Mouse (Mus musculus) CH12.LX (cell line): ENCODE data around the gene Olfr1359.

Experiments
- CHD1 ChIP-seq: IDR thresholded peaks from 2 replicates; pipeline ENCODE4 v1.6.1; 2012; ENCODE audit warnings: low read depth, low read length, improper control_type of control experiment, inconsistent platforms
- CTCF ChIP-seq, 2 experiments: IDR thresholded peaks in 1 of 2; conservative IDR thresholded peaks in 1 of 2; 2 replicates each; pipeline ENCODE4 v1.5.1; 2011 to 2012; ENCODE audit warnings: low read depth in 2 of 2, low read length in 2 of 2, improper control_type of control experiment in 1 of 2, inconsistent platforms in 1 of 2, mild to moderate bottlenecking in 1 of 2, moderate library complexity in 1 of 2
- E2F4 ChIP-seq: IDR thresholded peaks from 2 replicates; pipeline ENCODE4 v1.6.1; 2011; ENCODE audit warnings: low read depth, low read length, improper control_type of control experiment; ENCODE audit not compliant: insufficient replicate concordance
- EP300 ChIP-seq: IDR thresholded peaks from 2 replicates; pipeline ENCODE4 v1.6.1; 2011; ENCODE audit warnings: low read length, improper control_type of control experiment
- HCFC1 ChIP-seq: IDR thresholded peaks from 2 replicates; pipeline ENCODE4 v1.6.1; 2012; ENCODE audit warnings: low read depth, mild to moderate bottlenecking, inconsistent platforms, low read length, improper control_type of control experiment
- KAT2A ChIP-seq: IDR thresholded peaks from 2 replicates; pipeline ENCODE4 v1.6.1; 2012; ENCODE audit warnings: low read length, improper control_type of control experiment, inconsistent platforms; ENCODE audit not compliant: insufficient replicate concordance
- MAX ChIP-seq: IDR thresholded peaks from 2 replicates; pipeline ENCODE4 v1.6.1; 2011; ENCODE audit warnings: low read length, improper control_type of control experiment
- NELFE ChIP-seq: IDR thresholded peaks from 2 replicates; pipeline ENCODE4 v1.6.1; 2011; ENCODE audit warnings: low read depth, low read length, improper control_type of control experiment
- POLR2A ChIP-seq: IDR thresholded peaks from 2 replicates; pipeline ENCODE4 v1.6.1; 2011; ENCODE audit warnings: low read depth, mild to moderate bottlenecking, improper control_type of control experiment, low read length
- TBP ChIP-seq: conservative IDR thresholded peaks from 2 replicates; pipeline ENCODE4 v1.6.1; 2011; ENCODE audit warnings: low read depth, low read length, improper control_type of control experiment
- TCF12 ChIP-seq: IDR thresholded peaks from 2 replicates; pipeline ENCODE4 v1.6.1; 2014; ENCODE audit warnings: low read depth, mild to moderate bottlenecking, inconsistent platforms, low read length, improper control_type of control experiment
- UBTF ChIP-seq: IDR thresholded peaks from 2 replicates; pipeline ENCODE4 v1.6.1; 2012; ENCODE audit warnings: low read depth, mild to moderate bottlenecking, inconsistent platforms, low read length, improper control_type of control experiment, moderate library complexity
- USF2 ChIP-seq: conservative IDR thresholded peaks from 2 replicates; pipeline ENCODE4 v1.6.1; 2011; ENCODE audit warnings: low read depth, low read length, improper control_type of control experiment

GRCm38 (mm10) chr13:21715131-21715863, 17.4 kb downstream of the Olfr1359 start:
- TF ChIP-seq POLR2A (peak; percentile 87), USF2 (no peak), CTCF (conservative IDR thresholded peaks at IDR 0.05 in 1 of 2, IDR thresholded peaks at IDR 0.05 in 1 of 2; ENCODE audit: low read depth in 2 of 2, low read length in 2 of 2) (no peak), E2F4 (no peak), TCF12 (no peak), EP300 (no peak), CHD1 (peak; percentile 73; the same call in 1 of the 2 replicates), NELFE (peak; percentile 89; the same call in 1 of the 2 replicates), UBTF (peak; percentile 87; the same call in 1 of the 2 replicates), HCFC1 (no peak), KAT2A (no peak), TBP (peak; percentile 55; the same call in 1 of the 2 replicates), MAX (no peak; the same call in none of the 2 replicates)
